Mouse (Mus musculus) MEL (cell line): ENCODE results near the gene Ube2m.

ENCODE experiments used
- BHLHE40 ChIP-seq: IDR thresholded peaks from 2 replicates; pipeline ENCODE4 v1.6.1; 2012; ENCODE audit warnings: low read depth, mild to moderate bottlenecking, inconsistent platforms, low read length, improper control_type of control experiment, borderline replicate concordance
- CHD2 ChIP-seq: IDR thresholded peaks from 2 replicates; pipeline ENCODE4 v1.6.1; 2011; ENCODE audit warnings: low read length, improper control_type of control experiment
- CTCF ChIP-seq, 3 experiments: IDR thresholded peaks in 2 of 3; conservative IDR thresholded peaks in 1 of 3; 2 replicates each; pipeline ENCODE4 v1.5.1; 2011 to 2012; ENCODE audit warnings: low read length in 3 of 3, low read depth in 2 of 3, mild to moderate bottlenecking in 2 of 3, improper control_type of control experiment in 1 of 3, inconsistent platforms in 1 of 3, mixed read lengths in 1 of 3, moderate library complexity in 1 of 3; ENCODE audit not compliant: control insufficient read depth in 1 of 3, insufficient read depth in 1 of 3, poor library complexity in 1 of 3, severe bottlenecking in 1 of 3
- EP300 ChIP-seq, 2 experiments: IDR thresholded peaks; 2 replicates each; pipeline ENCODE4 v1.6.1; 2011; ENCODE audit warnings: improper control_type of control experiment in 2 of 2, low read length in 2 of 2, low read depth in 1 of 2, mild to moderate bottlenecking in 1 of 2
- JUND ChIP-seq: IDR thresholded peaks from 2 replicates; pipeline ENCODE4 v1.6.1; 2011; ENCODE audit warnings: low read depth, mild to moderate bottlenecking, improper control_type of control experiment, low read length
- MAFK ChIP-seq: IDR thresholded peaks from 2 replicates; pipeline ENCODE4 v1.6.1; 2011; ENCODE audit warnings: low read depth, mild to moderate bottlenecking, low read length, improper control_type of control experiment, borderline replicate concordance
- MEF2A ChIP-seq: IDR thresholded peaks from 2 replicates; pipeline ENCODE4 v1.6.1; 2014; ENCODE audit warnings: low read depth, mild to moderate bottlenecking, inconsistent platforms, low read length, improper control_type of control experiment; ENCODE audit not compliant: poor library complexity, insufficient replicate concordance, severe bottlenecking; ENCODE audit errors: extremely low read depth
- MXI1 ChIP-seq: IDR thresholded peaks from 2 replicates; pipeline ENCODE4 v1.6.1; 2011; ENCODE audit warnings: mild to moderate bottlenecking, low read depth, low read length, improper control_type of control experiment
- NELFE ChIP-seq: IDR thresholded peaks from 2 replicates; pipeline ENCODE4 v1.6.1; 2011; ENCODE audit warnings: low read depth, low read length, improper control_type of control experiment
- POLR2A ChIP-seq, 2 experiments: IDR thresholded peaks; 2 replicates each; pipeline ENCODE4 v1.6.1; 2011 to 2012; ENCODE audit warnings: low read length in 2 of 2, mild to moderate bottlenecking in 2 of 2, control low read depth in 1 of 2, improper control_type of control experiment in 1 of 2, low read depth in 1 of 2, moderate library complexity in 1 of 2; ENCODE audit not compliant: control insufficient read depth in 1 of 2, insufficient read depth in 1 of 2, poor library complexity in 1 of 2
- ZC3H11A ChIP-seq: IDR thresholded peaks from 2 replicates; pipeline ENCODE4 v1.6.1; 2012; ENCODE audit warnings: low read depth, mild to moderate bottlenecking, inconsistent platforms, low read length, improper control_type of control experiment

- no peak for TF ChIP-seq POLR2A (IDR thresholded peaks at IDR 0.05; ENCODE audit: control insufficient read depth in 1 of 2, insufficient read depth in 1 of 2, low read depth in 1 of 2, low read length in 2 of 2, poor library complexity in 1 of 2)
- TF ChIP-seq BHLHE40: no peak
- no peak for TF ChIP-seq MEF2A
- TF ChIP-seq CTCF (IDR thresholded peaks at IDR 0.05 in 2 of 3, conservative IDR thresholded peaks at IDR 0.05 in 1 of 3; ENCODE audit: control insufficient read depth in 1 of 3, insufficient read depth in 1 of 3, low read depth in 2 of 3, low read length in 3 of 3, poor library complexity in 1 of 3, severe bottlenecking in 1 of 3): no peak
- TF ChIP-seq EP300 (IDR thresholded peaks at IDR 0.05; ENCODE audit: low read depth in 1 of 2, low read length in 2 of 2): no peak
- TF ChIP-seq ZC3H11A: no peak
- TF ChIP-seq MAFK: no peak
- TF ChIP-seq CHD2: no peak
- TF ChIP-seq JUND: no peak
- no peak for TF ChIP-seq MXI1
- no peak for TF ChIP-seq NELFE
Observed at GRCm38 (mm10) chr7:13015217-13015616, 22.9 kb downstream of the Ube2m start.
